Mouse (Mus musculus) embryonic facial prominence, embryonic 10.5 days (tissue): ENCODE measurements around the gene H2-Ab1. TPM values are rescaled to one million over a fixed set of nuclear protein-coding genes. Genes with fewer than 3 reads are reported as not detected.
A peak's percentile ranks its signal among the peaks of the same experiment; 100 is the strongest.
"Not testable (repeated sequence)": the region's sequence is repeated elsewhere in the genome, so short reads cannot be mapped to it uniquely, and the experiment has no call there.

Experiments
- DNase-seq: peaks from one replicate; pipeline ENCODE4 v3.0.0-alpha.2; 2017; ENCODE audit warnings: low spot score
- H3K27ac ChIP-seq: fragments of 300-500 bp; sonication (generic); replicated peaks from 2 replicates; pipeline ENCODE4 v1.5.1; 2016; ENCODE audit warnings: mild to moderate bottlenecking
- H3K27me3 ChIP-seq: fragments of 300-500 bp; sonication (generic); replicated peaks from 2 replicates; pipeline ENCODE4 v1.6.1; 2016; ENCODE audit warnings: low read depth, mild to moderate bottlenecking; ENCODE audit not compliant: poor library complexity, severe bottlenecking
- H3K36me3 ChIP-seq: fragments of 300-500 bp; sonication (generic); replicated peaks from 2 replicates; pipeline ENCODE4 v1.6.1; 2016; ENCODE audit warnings: mild to moderate bottlenecking, moderate library complexity
- H3K4me1 ChIP-seq: fragments of 300-500 bp; sonication (generic); 2 replicates; pipeline ENCODE4 v1.6.1; 2016
- H3K4me3 ChIP-seq: fragments of 300-500 bp; sonication (generic); 2 replicates; pipeline ENCODE4 v1.5.1; 2016; ENCODE audit warnings: mild to moderate bottlenecking, moderate library complexity
- H3K9me3 ChIP-seq: fragments of 300-500 bp; sonication (generic); 2 replicates; pipeline ENCODE4 v1.6.1; 2016; ENCODE audit warnings: mild to moderate bottlenecking
- WGBS: fragments of 180-500 bp; shearing (Covaris S2); methylation state at CpG from one replicate; pipeline ENCODE4 v1.1.7; 2016; 5-methylcytosine and 5-hydroxymethylcytosine counted together
- polyA plus RNA-seq: library from polyadenylated mRNA; unstranded; fragments of >200 nt; fragmentation: Nextera tagmentation; extraction: Ambion mirVana; gene quantifications from 2 replicates; pipeline ENCODE4 v1.2.1, GENCODE M21; 2016

Gene H2-Ab1
- polyA plus RNA-seq: 5.5 and 7.2 TPM in 2 replicates

DNA sequence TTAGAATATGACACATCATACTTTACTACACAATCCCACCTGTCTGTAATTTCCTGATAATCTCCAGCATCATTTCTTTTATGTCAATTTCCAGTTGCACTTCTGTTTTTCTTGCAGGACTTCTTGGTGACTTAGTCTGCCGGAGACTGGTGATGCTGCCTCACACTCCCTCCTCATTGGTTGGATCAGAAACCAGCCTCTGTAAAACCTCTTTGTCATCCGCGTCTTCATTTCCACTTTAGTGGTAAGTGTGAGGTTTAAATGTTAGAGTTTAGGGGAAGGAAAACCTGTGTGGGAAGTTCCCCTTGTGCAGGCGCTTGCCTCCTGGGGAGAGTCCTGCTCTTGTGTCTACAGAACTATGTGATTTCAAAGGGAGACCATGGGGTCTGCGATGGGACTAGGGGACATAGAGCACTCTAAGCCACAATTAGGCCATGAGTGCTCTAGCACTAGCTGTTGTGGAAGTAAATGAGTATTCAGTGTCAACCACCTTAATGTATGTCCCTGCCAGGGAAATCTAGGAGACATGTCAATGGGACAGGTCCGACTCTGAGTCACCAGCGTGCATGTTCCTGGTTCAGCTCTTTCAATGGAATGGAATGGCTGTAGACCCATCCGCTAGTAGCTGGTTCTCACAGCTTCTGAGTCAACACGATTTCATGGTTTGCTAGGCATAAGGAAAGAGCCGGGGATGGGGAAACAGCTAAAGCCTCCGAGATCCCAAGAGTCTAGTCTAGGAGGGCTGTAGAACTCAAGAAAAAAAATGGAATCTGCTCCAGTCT, at the start of gene H2-Ab1:
Gene H2-Ab1, plus strand, starts transcription at position 96 of the 782 bp plus-strand sequence.
- Histone ChIP-seq H3K4me1 (0 out of 2 replicates have a peak, but pooled peaks cover under 1% of the 10 kb centered on the region), H3K9me3 (no peaks in the 10 kb centered on the region), H3K4me3 (no peak within 1 kb of the TSS), H3K36me3 (no peaks in the 10 kb centered on the region), H3K27me3 (peaks cover 20% of the 10 kb centered on the region), H3K27ac (no peak within 1 kb of the TSS)
- DNase-seq: peak; percentile 48
- 72% methylated on average over 11 of the region's 11 CpGs for WGBS

GRCm38 (mm10) chr17:34207866-34208265, 49.6 kb upstream of the H2-Ab1 start:
- Histone ChIP-seq H3K4me3 (no peak overlapping the region), H3K36me3 (no peaks in the 10 kb centered on the region), H3K4me1 (peaks cover 13% of the 10 kb centered on the region), H3K27ac (no peak overlapping the region), H3K27me3 (peaks cover 94% of the 10 kb centered on the region), H3K9me3 (peaks cover 4% of the 10 kb centered on the region; the same call in 1 of the 2 replicates)
- no peak for DNase-seq
- WGBS: 90% methylated on average over 9 of the region's 9 CpGs

GRCm38 (mm10) chr17:34208421-34208820, 49.1 kb upstream of the H2-Ab1 start:
- WGBS: 15% methylated on average over 10 of the region's 10 CpGs
- H3K4me1 ChIP-seq: peaks cover 13% of the 10 kb centered on the region
- H3K4me3 ChIP-seq: no peak overlapping the region
- peaks cover 4% of the 10 kb centered on the region; the same call in 1 of the 2 replicates for H3K9me3 ChIP-seq
- peaks cover 94% of the 10 kb centered on the region for H3K27me3 ChIP-seq
- no peak for DNase-seq
- H3K36me3 ChIP-seq: no peaks in the 10 kb centered on the region
- no peak overlapping the region for H3K27ac ChIP-seq

DNA sequence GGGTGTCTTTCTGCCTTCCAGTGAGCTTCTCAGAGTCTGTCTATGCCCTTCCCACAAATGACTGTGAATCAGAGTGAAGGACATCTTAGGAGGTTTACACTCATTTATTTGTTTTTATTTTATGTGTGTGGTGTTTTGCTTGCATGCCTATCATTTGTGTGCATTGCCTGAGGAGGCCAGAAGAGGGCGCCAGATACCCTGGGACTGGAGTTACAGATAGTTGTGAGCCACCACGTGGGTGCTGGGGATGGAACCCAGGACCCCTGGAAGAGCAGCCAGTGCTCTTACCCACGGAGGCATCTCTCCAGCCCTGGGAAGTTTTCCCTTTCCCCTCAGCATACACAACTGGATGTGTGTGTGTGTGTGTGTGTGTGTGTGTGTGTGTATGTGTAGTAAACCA, 47.8 kb upstream of the H2-Ab1 start:
- Histone ChIP-seq H3K9me3 (peaks cover 4% of the 10 kb centered on the region; the same call in 1 of the 2 replicates), H3K36me3 (no peaks in the 10 kb centered on the region), H3K4me3 (no peak overlapping the region), H3K27ac (no peak overlapping the region), H3K4me1 (peaks cover 11% of the 10 kb centered on the region), H3K27me3 (peaks cover 95% of the 10 kb centered on the region)
- WGBS: 45% methylated on average over 3 of the region's 3 CpGs
- DNase-seq: no peak

DNA sequence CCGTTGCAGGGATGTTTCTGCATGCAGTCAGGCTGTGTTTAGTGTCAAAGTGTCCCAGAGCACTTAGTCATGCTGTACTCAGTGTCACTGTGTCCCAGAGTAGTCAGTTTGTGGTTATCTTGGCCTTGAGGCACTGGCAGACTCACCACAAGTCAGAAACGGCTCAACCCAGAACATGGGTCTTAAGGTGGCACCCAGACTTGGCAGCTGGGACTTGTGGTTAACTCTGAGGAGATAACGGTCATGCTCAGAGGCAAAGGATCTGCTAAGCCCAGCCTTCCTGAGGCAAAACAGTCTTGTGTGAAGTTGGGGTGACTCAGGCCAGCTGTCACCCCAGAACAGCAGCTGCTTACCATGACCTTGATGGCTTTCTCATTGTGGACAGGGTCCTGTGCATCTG, 46.9 kb upstream of the H2-Ab1 start:
- H3K4me3 ChIP-seq: no peak overlapping the region
- peaks cover 95% of the 10 kb centered on the region for H3K27me3 ChIP-seq

DNA sequence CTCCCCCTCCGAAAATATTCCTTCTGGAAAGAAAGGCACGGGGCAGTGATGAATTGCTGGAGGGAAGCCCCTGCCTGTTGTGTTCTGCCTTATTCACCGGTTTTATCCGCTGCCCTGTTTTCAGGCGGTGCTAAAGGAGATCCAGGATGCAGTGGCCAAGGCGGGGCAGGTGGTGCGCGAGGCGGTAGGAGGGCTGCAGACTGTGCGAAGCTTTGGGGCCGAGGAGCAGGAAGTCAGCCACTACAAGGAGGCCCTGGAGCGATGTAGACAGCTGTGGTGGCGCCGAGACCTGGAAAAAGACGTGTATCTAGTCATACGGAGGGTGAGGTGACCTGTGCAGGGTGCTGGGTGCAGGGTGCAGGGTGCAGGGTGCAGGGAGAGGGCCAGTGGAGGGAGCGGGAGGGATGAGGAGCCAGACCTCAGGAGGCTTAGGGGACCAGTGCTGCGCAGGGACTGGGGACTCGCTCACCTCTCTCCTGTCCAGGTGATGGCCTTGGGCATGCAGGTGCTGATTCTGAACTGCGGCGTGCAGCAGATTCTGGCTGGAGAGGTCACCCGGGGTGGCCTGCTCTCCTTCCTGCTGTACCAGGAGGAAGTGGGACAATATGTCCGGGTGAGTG, 45.6 kb upstream of the H2-Ab1 start:
- no peak for DNase-seq
- no peak overlapping the region for H3K27ac ChIP-seq
- H3K4me3 ChIP-seq: no peak overlapping the region
- H3K27me3 ChIP-seq: peaks cover 86% of the 10 kb centered on the region
- WGBS: 16% methylated on average over 23 of the region's 23 CpGs
- no peaks in the 10 kb centered on the region for H3K36me3 ChIP-seq
- H3K4me1 ChIP-seq: peaks cover 4% of the 10 kb centered on the region
- H3K9me3 ChIP-seq: peaks cover 4% of the 10 kb centered on the region; the same call in 1 of the 2 replicates

More for the DNA sequence above, 46.9 kb upstream of the H2-Ab1 start:
- no peak for DNase-seq
- Histone ChIP-seq H3K36me3 (no peaks in the 10 kb centered on the region), H3K27ac (no peak overlapping the region), H3K9me3 (peaks cover 4% of the 10 kb centered on the region; the same call in 1 of the 2 replicates), H3K4me1 (peaks cover 4% of the 10 kb centered on the region)
- 72% methylated on average over 3 of the region's 3 CpGs for WGBS

GRCm38 (mm10) chr17:34213936-34214335, 43.6 kb upstream of the H2-Ab1 start:
- Histone ChIP-seq H3K9me3 (peaks cover 8% of the 10 kb centered on the region; the same call in 1 of the 2 replicates), H3K4me1 (peaks cover 4% of the 10 kb centered on the region), H3K4me3 (peak overlapping the region; percentile 23; the same call in 1 of the 2 replicates), H3K36me3 (no peaks in the 10 kb centered on the region), H3K27ac (no peak overlapping the region), H3K27me3 (peaks cover 69% of the 10 kb centered on the region)
- no peak for DNase-seq
- WGBS: 53% methylated on average over 21 of the region's 21 CpGs

DNA sequence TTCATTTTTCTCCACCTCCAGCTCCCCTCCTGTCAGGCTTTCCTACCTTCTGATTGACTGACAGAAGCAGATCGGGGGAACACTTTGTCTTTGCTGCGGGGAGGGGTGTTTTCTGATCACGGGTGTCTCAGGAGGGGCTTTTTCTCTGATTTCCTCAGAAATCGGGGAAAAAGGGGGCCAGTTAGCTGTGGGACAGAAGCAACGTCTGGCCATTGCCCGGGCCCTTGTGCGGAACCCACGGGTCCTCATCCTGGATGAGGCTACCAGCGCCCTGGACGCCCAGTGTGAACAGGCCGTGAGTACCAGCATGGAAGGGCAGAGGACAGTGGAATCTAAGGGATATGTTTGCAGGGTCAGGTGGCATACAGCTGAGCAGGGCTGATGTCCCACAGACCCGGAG, 42.3 kb upstream of the H2-Ab1 start:
- Histone ChIP-seq H3K9me3 (peaks cover 6% of the 10 kb centered on the region; the same call in 1 of the 2 replicates), H3K4me1 (peaks cover 4% of the 10 kb centered on the region), H3K36me3 (no peaks in the 10 kb centered on the region), H3K27ac (no peak overlapping the region), H3K27me3 (peaks cover 58% of the 10 kb centered on the region), H3K4me3 (no peak overlapping the region)
- WGBS: 84% methylated on average over 12 of the region's 12 CpGs
- no peak for DNase-seq

GRCm38 (mm10) chr17:34217216-34217928, 40.1 kb upstream of the H2-Ab1 start:
- no peaks in the 10 kb centered on the region for H3K4me1 ChIP-seq
- no peak overlapping the region for H3K4me3 ChIP-seq
- DNase-seq: no peak
- no peak overlapping the region for H3K27ac ChIP-seq
- peaks cover 36% of the 10 kb centered on the region for H3K27me3 ChIP-seq
- peaks cover 6% of the 10 kb centered on the region; the same call in 1 of the 2 replicates for H3K9me3 ChIP-seq
- H3K36me3 ChIP-seq: no peaks in the 10 kb centered on the region
- 91% methylated on average over 8 of the region's 8 CpGs for WGBS

DNA sequence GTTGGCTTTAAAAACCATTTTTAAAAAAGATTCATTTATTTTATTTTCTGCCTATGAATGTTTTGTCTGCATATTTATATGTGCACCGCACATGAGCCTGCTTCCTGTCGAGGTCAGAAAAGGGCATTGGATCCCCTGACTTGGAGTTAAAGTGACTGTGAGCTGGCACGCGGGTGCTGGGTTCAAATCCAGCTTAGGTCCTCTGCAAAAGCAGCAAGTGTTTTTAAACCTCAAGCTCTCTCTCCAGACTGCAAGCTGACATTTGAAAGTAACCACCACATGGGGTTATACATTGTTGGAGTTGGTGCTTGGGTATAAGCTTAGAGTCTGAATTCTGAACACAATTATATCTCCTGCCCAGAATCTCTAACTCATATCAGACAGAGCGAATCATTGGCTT, 39.5 kb upstream of the H2-Ab1 start:
- Histone ChIP-seq H3K36me3 (no peaks in the 10 kb centered on the region), H3K27me3 (peaks cover 30% of the 10 kb centered on the region), H3K9me3 (peaks cover 6% of the 10 kb centered on the region; the same call in 1 of the 2 replicates), H3K4me1 (no peaks in the 10 kb centered on the region), H3K4me3 (no peak overlapping the region), H3K27ac (no peak overlapping the region)
- 90% methylated on average over 5 of the region's 5 CpGs for WGBS
- no peak for DNase-seq

DNA sequence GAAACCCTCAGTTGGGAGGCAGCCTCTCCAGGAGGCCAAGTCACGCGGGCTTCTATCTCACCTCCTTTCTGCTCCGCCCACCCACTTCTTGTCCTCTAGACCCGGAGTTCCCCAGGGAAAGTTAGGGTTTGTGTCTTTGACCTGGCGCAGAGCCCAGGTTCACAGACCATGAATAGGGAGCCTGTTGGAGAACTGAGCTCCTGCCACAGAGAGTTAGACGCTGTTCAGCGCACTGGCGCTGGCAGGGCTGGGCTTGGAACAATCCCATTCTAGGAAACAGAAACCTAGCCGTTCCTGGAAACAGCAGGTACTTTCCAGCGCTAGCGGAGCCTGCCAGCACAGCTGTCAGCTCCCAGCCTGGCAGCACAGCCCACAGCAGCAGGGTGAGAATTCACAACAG, 38.8 kb upstream of the H2-Ab1 start:
- Histone ChIP-seq H3K27me3 (peaks cover 23% of the 10 kb centered on the region), H3K4me3 (no peak overlapping the region), H3K27ac (no peak overlapping the region), H3K36me3 (no peaks in the 10 kb centered on the region), H3K4me1 (no peaks in the 10 kb centered on the region), H3K9me3 (peaks cover 6% of the 10 kb centered on the region; the same call in 1 of the 2 replicates)
- 90% methylated on average over 11 of the region's 11 CpGs for WGBS
- DNase-seq: no peak

DNA sequence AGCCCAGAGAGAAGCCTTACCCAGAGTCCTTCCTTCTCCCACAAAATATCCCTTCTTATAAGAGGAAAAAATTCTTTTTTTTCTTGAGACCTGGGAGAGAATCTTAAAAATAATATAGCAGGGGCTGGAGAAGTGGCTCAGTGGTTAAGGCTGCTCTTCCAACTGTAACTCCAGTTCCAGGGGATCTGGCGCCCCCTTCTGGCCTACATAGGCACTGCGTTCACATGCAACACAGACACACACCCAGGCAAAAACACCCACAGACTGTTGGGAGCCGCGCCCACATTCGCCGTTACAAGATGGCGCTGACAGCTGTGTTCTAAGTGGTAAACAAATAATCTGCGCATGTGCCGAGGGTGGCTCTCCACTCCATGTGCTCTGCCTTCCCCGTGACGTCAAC, 38.4 kb upstream of the H2-Ab1 start:
- not testable (repeated sequence) for H3K27ac ChIP-seq, DNase-seq, H3K4me3 ChIP-seq, H3K4me1 ChIP-seq, H3K9me3 ChIP-seq, H3K36me3 ChIP-seq
- 89% methylated on average over 9 of the region's 11 CpGs for WGBS
- H3K27me3 ChIP-seq: peaks cover 19% of the 10 kb centered on the region
